Mouse (Mus musculus): ENCODE results near the gene Ubl7. TPM values are rescaled to one million over a fixed set of nuclear protein-coding genes. Genes with fewer than 3 reads are reported as not detected.
A peak's percentile ranks its signal among the peaks of the same experiment; 100 is the strongest.
"Not testable (repeated sequence)": the region's sequence is repeated elsewhere in the genome, so short reads cannot be mapped to it uniquely, and the experiment has no call there.

The Ubl7 gene
- 10 to 100 TPM; 70.8 to 80.1 TPM for total RNA-seq (2021)

GRCm38 (mm10) chr9:57910254-57911160 is at the start of gene Ubl7:
Ubl7 (plus strand) TSS chr9:57910979.
- intact Hi-C loops (cut with DNase I) = loop anchor here (5.0 kb wide), 2 partner anchors 123 to 148 kb away; no protein-coding TSS in a partner anchor
- DNase-seq (ENCODE audit: low spot score) = peak; percentile 87

GRCm38 (mm10) chr9:57861951-57862471 is 48.8 kb upstream of the Ubl7 start:
- no peak for DNase-seq (ENCODE audit: low spot score)
- intact Hi-C loops (cut with DNase I) = loop anchor here (5.0 kb wide), 2 partner anchors 45 to 75 kb away; no protein-coding TSS in a partner anchor

GRCm38 (mm10) chr9:57864336-57864735 is 46.4 kb upstream of the Ubl7 start:
- no peak for DNase-seq (ENCODE audit: low spot score)
- intact Hi-C loops (cut with DNase I) = loop anchor here (5.0 kb wide), 2 partner anchors 43 to 73 kb away; no protein-coding TSS in a partner anchor

- intact Hi-C loops (cut with DNase I) = no loop called here
- no peak for DNase-seq (ENCODE audit: low spot score)
Observed at GRCm38 (mm10) chr9:57866530-57866929, 44.2 kb upstream of the Ubl7 start.

GRCm38 (mm10) chr9:57867236-57867635 is 43.5 kb upstream of the Ubl7 start:
- intact Hi-C loops (cut with DNase I) = no loop called here
- no peak for DNase-seq (ENCODE audit: low spot score)

GRCm38 (mm10) chr9:57867880-57868279 is 42.9 kb upstream of the Ubl7 start:
- no peak for DNase-seq (ENCODE audit: low spot score)
- intact Hi-C loops (cut with DNase I) = no loop called here

GRCm38 (mm10) chr9:57868767-57869166 is 42.0 kb upstream of the Ubl7 start:
- no peak for DNase-seq (ENCODE audit: low spot score)
- intact Hi-C loops (cut with DNase I) = no loop called here

GRCm38 (mm10) chr9:57870273-57870816 is 40.4 kb upstream of the Ubl7 start:
- intact Hi-C loops (cut with DNase I) = no loop called here
- no peak for DNase-seq (ENCODE audit: low spot score)

GRCm38 (mm10) chr9:57874134-57874533 is 36.6 kb upstream of the Ubl7 start:
- intact Hi-C loops (cut with DNase I) = no loop called here

GRCm38 (mm10) chr9:57874994-57875393 is 35.8 kb upstream of the Ubl7 start:
- DNase-seq (ENCODE audit: low spot score) = no peak
- intact Hi-C loops (cut with DNase I) = no loop called here

More at GRCm38 (mm10) chr9:57874134-57874533, 36.6 kb upstream of the Ubl7 start:
- DNase-seq (ENCODE audit: low spot score) = no peak

- intact Hi-C loops (cut with DNase I) = no loop called here
- DNase-seq (ENCODE audit: low spot score) = no peak
Observed at GRCm38 (mm10) chr9:57879213-57879612, 31.6 kb upstream of the Ubl7 start.

GRCm38 (mm10) chr9:57880278-57880677 is 30.5 kb upstream of the Ubl7 start:
- DNase-seq (ENCODE audit: low spot score) = no peak
- intact Hi-C loops (cut with DNase I) = no loop called here

GRCm38 (mm10) chr9:57881781-57882180 is 29.0 kb upstream of the Ubl7 start:
- DNase-seq (ENCODE audit: low spot score); intact Hi-C loops (cut with DNase I): not testable (repeated sequence)

- DNase-seq (ENCODE audit: low spot score) = no peak
- intact Hi-C loops (cut with DNase I) = no loop called here
Observed at GRCm38 (mm10) chr9:57883413-57883812, 27.4 kb upstream of the Ubl7 start.

GRCm38 (mm10) chr9:57888119-57888518 is 22.7 kb upstream of the Ubl7 start:
- no peak for DNase-seq (ENCODE audit: low spot score)
- intact Hi-C loops (cut with DNase I) = no loop called here

GRCm38 (mm10) chr9:57900478-57900877 is 10.3 kb upstream of the Ubl7 start:
- no peak for DNase-seq (ENCODE audit: low spot score)
- intact Hi-C loops (cut with DNase I) = no loop called here

GRCm38 (mm10) chr9:57901197-57901596 is 9.6 kb upstream of the Ubl7 start:
- no peak for DNase-seq (ENCODE audit: low spot score)
- intact Hi-C loops (cut with DNase I) = no loop called here

- intact Hi-C loops (cut with DNase I) = no loop called here
- no peak for DNase-seq (ENCODE audit: low spot score)
Observed at GRCm38 (mm10) chr9:57901601-57902000, 9.2 kb upstream of the Ubl7 start.

GRCm38 (mm10) chr9:57902132-57902531 is 8.6 kb upstream of the Ubl7 start:
- DNase-seq (ENCODE audit: low spot score) = no peak
- intact Hi-C loops (cut with DNase I) = no loop called here

GRCm38 (mm10) chr9:57903589-57904249 is 7.1 kb upstream of the Ubl7 start:
- no peak for DNase-seq (ENCODE audit: low spot score)
- intact Hi-C loops (cut with DNase I) = no loop called here
